Mouse (Mus musculus) heart, postnatal 0 days (tissue): Measurements from ENCODE around the gene Colgalt2.

Experiments used
- CTCF ChIP-seq: IDR thresholded peaks from 2 replicates; pipeline ENCODE4 v1.5.1; 2016; ENCODE audit warnings: antibody characterized with exemption, control low read depth, low read depth
- EP300 ChIP-seq: IDR thresholded peaks from 2 replicates; pipeline ENCODE4 v1.6.1; 2016; ENCODE audit warnings: antibody characterized with exemption, low read depth

DNA sequence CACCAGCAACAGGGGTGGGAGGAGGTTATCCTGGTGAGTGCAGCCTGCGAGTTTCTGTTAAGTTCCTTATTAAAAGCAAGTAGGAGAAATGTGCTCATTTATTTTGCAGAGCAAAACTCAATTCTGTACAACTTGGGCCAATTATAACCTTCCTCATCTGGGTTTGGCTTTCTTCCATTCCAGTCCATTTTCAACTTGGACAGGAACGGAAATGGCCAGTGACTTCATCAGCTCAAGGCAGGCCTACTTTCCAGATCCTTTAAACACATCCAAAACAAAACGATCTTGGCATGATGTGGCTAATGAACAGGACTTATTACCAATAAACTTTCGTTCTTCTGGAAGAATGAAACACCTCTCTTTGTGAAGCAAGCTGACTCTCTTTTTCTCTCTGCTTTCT, 76.5 kb downstream of the Colgalt2 start:
- TF ChIP-seq CTCF: no peak
- no peak for TF ChIP-seq EP300
